Mouse (Mus musculus) thymus, postnatal 10 days (tissue): ENCODE measurements around the gene Vgll4.

Experiments used
- DNase-seq, 2 experiments: peaks; one replicate each; pipeline ENCODE4 v3.0.0; 2021; ENCODE audit warnings: low spot score in 2 of 2

Gene Vgll4

DNA sequence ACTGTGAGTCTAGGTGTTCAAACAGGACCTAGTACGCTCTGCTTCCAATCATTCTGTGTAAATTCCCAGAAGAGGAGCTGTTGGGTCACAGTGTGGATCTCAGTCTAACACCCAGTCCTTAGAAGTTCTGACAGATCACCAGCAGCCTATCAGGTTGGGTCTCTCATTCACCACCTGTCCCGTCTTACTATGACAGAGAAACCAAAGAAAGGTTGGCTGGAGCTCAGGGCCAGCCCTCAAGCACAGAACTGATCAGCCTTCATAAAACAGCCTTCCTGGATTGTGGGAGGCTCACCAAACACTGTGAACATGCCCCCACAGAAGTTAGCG lies 96.0 kb downstream of the Vgll4 start:
- no peak for DNase-seq

DNA sequence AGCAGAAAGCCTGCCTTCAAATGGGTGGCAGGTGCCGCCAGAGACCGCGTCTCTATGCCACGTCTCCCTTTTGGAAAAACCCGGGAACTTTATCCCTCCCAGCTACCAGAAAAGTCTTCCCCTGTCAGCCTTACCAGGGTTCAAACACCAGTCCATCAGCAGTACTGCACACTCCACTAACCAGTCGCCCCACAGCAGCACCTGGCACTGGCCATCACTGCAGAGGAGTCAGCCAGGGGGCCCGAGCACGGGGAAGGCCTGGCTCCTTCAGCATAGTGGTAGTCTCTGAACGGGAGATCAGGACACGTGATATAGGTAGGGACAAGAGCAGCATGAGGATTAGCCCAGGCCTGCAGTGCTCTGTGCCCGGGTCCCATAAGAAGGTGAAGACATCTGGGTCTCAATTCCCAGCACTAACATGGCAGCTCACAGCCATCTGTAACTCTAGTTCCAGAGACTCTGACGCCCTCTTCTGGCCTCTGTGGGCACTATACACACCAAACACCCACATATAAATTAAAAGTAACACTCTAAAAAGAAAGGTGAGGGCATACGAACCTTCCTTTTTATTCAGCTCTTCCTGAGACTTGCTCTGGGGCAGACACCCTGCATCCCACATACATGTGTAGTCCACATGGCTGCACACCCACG lies 98.7 kb downstream of the Vgll4 start:
- DNase-seq: no peak

DNA sequence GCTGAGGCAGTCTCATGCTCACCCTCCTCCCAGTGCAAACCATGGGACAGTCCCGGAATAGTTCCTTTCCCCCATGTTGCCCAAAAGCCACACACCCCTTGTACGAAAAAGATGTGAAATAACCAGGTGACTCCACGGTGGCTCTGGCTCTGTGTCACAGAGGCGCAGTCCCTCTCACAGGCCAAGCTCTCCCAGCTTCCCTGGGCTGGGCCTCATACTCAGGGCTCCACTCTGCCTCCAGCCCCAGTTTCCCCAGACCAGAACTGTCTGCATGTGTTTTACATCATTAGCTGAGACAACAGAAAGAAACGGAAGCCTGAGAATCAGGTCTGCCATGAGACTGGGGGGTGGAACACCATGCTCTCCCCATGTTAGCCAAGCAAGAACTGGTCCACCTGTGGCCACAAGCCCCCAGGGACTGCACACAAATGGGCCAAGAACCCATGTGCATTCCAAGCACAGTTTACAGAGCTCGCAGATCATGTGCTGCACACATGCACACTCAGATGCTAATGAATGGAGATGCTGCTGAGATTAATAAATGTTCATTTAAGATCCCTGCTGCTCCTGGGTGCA lies 100.2 kb downstream of the Vgll4 start:
- DNase-seq: no peak

DNA sequence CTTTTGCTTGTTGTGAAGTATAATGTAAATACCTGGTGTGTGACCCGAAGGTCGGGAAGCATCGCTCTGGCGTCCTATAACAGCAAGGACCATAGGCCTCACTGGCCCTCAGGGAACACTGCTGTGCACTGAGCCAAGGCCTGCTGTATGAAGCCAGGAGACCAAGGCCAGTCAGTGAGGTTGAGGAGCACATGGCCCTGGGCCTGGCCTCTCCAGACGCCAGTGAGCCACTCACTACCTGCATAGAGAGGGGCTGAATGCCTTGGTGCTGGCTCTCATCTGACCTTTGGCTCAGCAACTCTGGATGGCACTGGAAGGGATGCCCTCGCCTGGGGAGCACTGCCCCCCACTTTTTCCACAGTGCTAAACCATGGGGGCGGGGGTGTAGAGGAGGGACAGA lies 101.1 kb downstream of the Vgll4 start:
- DNase-seq: no peak

DNA sequence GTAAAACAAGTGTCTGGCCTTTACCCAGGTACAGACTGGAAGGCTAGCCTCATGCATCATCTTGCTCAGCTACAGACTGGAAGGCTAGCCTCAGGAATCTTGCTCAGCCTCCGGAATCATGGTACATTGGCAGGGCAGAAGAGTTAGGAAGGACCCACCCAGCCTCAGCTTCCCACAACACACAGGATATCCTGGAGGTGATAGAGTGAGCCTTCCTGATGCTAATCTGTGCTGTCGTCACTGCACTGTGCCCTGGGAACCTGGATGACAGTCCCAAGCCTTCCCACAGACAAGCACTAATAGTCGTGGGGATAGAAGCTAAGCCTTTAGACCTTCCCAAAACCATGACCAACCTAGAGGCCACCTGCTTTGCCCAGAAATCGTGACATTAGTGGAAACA lies 103.2 kb downstream of the Vgll4 start:
- DNase-seq: no peak

DNA sequence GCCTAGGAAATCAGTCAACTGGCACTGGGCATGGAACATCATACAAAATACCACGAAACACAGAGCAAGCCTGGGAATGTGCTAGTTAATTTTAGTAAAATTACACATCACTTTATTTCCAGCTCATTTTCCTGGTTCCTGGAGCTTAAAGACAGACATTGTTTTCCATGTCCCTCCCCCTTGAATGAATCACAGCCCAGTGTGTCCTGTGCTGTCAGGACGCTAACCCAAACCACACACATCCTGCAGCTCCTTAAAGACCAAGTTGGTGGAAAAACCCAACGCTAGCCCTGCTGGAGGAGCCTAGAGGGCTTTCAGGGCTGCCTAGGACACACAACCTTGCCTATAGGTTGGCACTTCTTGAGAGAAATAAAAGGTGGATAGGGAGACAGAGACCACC lies 103.7 kb downstream of the Vgll4 start:
- no peak for DNase-seq

DNA sequence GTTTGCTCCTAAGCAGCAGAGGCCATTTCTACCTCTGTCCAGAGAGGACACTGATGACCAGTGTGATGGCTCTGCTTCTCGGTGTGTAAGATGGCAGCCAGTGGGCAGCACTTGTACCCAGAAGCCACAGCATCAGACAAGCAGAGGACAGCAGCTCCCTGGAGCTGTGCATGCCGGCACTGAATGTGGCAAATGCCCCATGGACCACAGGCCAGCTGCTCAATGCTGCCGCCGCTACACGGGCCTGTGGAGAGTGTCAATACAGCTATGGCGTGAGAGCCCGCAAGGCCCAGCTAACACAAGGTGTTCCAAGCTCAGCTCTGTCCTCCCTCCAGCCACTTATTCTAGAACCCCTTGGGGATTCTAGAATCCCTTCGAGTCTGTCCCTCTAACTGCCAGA lies 105.4 kb downstream of the Vgll4 start:
- no peak for DNase-seq

DNA sequence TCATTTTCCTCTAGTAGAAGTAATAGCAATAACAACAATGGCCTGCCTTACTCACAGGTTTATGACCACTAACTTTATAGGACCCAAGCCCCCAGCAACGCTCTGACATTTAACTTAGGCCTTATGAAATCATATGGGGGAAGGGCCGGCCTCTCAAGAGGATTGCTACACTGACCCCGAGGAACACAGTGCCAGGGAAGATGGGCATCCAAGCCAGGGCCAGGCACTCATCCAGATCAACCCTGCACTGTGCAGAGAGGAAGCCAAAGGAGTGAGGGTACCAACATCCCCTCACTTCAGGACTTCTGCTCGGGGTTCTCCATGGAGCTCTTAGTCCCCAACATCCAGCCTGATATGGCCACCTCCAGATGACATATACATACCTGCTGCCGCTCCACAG lies 106.3 kb downstream of the Vgll4 start:
- no peak for DNase-seq

DNA sequence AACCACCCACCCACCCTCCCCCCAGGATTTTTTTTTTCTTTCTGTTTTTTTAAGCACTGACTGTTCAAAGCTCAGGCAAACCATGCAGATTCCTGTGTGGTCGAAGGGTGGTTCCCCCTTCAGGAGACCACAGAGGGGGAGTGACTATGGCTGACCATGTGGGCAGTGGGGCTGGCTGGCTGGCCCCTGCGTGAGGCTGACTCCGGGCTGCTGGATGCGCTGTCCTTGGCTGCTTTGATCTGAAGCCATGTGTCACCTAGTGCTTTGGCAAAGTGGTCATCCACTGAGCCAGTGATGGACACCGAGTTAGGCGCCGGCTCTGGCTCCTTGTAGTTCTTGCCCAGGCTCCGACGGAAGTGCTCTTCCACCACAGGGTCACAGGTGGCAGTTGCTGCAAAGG lies 107.7 kb downstream of the Vgll4 start:
- no peak for DNase-seq

DNA sequence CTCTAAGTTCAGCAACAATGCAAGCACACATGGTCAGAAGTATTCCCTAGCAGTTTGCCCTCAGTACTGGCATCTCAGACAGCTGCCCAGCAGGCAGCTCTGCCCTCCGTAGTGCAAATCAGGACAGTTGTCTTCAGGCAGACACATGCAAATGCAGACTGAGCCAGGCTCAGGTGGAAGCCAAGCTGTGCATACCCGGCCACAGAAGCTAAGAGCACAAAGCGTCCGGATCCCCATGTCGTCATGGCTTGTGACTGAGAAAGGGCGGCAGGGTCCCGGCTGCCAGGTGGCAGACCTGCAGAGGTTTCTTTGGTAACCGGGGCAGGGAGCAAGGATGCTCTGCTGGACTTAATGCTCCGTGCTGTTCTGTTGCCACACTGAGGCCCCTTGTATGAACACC lies 108.2 kb downstream of the Vgll4 start:
- no peak for DNase-seq

DNA sequence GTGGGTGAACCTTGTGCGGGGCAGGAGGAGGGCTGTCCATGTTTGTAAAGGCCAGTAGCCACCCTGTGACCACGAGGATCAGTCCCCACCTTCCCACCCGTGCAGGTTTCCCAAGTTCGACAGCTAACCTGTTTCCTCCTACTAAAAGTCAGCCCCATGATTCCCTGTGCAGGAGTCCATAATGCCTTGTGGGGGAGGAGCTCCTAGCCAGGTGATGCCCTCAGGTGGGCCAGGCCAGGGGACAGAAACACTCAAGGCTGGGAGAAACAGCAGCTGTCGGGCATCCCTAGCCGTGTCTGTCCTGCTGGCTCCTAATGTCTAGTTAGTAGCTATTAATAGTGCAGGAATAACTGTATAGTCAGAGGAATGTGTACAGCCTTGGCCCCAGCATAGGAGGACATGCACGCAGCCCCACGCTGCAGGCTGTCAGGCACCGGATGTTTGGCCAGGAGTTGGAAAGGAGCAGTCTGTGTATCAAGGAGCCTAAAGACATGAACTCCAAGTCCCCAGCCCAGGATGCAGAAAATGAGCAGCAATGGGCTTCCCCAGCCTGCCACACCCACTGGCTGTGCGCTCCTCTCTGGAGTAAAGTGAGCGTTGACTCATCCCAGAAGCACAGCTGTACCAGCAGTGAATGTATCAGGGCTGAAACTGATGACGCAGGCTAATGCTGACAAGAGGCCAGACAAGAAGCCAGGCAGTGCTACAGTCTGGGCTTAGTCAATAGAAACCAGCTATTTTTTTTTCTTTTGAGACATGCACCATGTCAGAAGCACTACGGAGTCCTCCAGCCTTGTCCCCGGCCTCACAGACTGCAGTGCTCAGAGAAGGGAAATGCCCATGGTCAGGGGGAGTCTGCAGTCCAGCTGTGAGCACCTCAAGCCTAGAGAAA lies 108.9 kb downstream of the Vgll4 start:
- no peak for DNase-seq

DNA sequence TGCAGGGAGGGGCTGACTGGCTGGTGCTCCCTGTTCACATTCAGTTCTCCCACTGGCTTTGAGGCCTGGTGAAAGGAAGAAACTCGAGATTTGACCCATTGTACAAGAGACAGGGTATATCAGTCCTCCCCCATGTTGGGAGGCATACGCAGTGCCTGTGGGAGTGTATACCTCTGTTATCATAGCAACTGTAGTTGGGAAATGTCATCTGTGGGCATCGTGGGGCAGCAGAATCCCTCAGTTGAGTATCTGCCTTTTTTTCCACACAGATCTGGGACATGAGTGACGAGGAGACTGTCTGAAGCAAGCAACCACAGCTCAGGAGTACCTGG lies 111.1 kb downstream of the Vgll4 start:
- DNase-seq: no peak

DNA sequence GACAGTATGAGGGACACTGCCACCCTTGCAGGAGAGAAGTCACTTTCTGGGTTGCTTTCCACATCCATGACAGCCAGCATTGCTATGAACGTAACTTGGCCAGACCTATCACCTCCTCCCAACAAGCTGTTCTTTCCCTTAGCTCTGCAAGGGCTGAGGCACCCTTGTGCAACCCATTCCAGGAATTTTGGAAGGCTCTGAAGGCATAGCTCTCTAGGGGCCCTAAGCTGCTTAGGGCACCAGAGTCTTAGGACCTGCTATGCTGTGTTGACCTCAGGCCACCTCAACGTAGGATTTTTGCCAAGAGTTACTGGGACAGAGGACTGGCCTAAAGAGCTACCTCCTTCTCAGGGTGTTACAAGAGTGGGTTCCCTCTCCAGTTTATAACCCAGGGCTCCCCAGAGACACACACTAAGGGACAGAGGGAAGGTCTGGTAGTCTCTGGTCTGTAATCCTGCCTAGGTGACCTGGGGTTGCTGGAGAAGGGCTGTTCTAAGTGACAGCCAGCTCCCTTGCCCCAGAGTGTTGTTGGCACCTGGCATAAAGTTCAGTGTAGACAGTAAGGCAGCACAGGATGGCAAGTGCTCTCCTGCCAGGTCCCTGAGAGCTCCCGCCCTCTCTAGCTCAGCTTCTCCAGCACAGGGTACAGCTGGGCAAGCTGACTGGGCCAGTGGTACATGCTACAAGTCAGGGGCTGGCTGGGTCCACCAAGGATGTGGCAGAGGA lies 111.6 kb downstream of the Vgll4 start:
- DNase-seq: no peak

DNA sequence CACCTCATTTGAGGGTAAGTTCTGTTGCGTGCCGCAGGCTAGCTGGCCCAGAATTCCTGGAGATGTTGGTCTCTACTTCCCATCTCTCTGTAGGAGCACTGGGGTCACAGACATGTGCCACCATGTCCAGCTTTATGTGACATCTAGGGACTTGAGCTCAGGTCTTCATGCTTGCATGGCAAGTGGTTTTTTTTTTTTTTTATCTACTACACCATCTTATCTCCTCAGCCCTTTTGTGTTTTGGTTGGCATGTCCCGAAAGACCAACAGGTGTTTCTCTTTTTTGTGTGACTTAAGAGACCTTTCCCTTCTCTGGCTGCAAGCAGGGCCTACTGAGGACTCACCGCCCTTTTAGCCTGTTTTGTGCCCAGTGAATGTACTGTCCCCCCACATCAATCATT lies 113.3 kb downstream of the Vgll4 start:
- DNase-seq: no peak

DNA sequence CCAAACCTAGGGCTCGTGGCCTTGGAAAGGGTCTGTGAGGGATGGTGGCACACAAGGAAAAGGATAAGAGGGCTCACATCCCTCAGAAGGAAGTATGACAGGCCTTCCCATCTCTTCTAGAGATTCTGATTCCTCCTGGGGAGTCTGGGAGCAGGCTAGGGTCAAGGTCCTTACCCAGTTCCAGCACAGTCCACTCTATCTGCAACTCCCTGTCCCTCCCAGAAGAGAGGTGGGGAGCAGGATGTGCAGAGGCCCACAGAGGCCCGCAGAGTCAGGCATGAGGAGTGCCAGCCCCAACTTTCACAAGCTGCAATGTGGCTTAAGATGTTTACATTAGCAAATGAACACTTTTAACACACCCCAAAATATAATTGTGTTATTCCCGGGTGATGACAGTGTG lies 114.2 kb downstream of the Vgll4 start:
- DNase-seq: no peak

DNA sequence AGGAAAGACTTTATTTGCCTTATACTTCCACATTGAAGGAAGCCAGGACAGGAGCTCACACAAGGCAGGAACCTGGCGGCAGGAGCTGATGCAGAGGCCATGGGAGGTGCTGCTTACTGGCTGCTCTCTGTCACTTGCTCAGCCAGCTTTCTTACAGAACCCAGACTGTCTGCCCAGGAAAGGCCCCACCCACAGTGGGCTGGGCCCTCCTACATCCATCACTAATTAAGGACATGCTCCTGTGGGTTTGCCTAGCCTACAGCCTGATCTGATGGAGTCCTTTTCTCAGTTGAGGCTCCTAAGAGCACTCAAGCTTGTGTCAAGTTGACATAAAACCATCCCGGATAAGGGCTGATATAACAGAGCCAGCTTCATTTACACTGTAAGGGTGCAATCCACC lies 115.4 kb downstream of the Vgll4 start:
- DNase-seq: no peak

DNA sequence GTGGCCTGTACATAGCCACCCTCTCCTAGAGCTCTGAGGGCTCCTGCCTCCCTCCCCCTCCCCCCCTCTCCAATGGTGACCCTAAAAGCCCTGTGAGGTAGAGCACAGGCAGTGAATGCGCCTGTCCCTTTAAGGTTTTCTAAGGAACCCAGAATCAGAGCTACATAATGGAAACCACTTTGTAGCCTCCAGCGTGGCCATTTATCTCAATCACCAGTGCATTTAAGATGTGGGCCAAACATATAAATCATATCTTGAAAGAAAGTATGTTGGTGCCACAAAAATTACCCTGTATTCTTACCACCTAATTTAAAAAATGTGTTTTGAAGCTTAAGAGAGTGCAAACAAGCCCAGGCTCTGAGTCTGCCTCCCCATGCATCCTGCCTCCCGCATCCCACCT lies 117.1 kb downstream of the Vgll4 start:
- DNase-seq: no peak

DNA sequence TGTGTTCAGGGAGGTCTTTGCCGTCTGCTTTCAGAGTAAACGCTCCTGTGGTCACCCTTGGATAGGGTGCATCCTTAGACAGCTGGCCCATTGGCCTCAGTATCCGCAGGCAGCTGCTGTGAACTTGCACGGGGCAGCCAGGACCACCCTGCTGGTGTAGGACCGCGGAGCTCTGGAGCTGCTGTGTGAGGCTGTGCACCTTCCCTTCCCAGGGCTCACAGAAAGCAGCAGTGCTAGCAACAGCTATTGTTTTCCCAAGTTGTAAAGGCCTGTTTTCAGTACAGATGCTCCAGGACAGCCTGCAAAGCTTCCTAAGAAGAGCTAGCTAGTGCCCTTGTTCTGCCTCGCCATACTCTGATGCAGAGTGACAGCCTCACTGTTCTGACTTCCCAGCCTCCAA lies 118.1 kb downstream of the Vgll4 start:
- no peak for DNase-seq

DNA sequence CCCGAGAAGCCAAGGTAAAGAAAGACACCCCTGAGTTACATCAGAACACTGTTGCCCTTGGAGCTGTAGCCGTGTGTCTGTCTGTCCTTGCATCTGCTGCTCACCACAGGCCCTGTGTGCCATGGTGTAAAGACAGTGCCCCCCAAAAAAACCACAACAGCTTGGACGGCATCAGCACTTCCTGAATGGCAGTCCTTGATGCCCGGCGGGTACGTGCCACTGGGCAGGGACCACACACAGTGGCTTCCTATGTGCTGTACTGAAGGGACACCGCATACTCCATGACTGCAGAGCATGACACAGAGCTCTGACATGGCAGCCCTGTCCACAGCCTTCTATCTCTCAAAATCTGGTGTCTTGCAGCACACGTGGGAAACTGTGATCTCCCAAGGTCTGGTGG lies 120.0 kb downstream of the Vgll4 start:
- no peak for DNase-seq

DNA sequence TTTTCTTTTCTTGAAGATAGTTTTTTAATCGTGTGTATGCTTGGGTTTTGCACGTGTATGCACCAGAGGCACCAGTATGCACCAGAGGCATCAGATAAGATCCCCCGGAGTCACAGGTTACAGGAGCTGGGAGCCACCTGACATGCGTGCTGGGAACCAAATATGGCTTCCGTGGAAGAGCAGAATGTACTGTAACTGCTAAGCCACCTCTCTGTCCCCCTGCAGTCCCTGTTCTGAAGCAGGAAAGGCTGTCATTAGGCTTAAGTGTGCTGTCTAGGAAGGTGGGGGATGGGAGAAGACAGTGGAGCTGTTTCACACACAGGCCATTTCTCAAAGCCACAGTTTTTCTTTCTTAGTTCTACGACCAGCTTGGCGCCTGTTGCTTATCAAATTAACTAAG lies 121.0 kb downstream of the Vgll4 start:
- no peak for DNase-seq

DNA sequence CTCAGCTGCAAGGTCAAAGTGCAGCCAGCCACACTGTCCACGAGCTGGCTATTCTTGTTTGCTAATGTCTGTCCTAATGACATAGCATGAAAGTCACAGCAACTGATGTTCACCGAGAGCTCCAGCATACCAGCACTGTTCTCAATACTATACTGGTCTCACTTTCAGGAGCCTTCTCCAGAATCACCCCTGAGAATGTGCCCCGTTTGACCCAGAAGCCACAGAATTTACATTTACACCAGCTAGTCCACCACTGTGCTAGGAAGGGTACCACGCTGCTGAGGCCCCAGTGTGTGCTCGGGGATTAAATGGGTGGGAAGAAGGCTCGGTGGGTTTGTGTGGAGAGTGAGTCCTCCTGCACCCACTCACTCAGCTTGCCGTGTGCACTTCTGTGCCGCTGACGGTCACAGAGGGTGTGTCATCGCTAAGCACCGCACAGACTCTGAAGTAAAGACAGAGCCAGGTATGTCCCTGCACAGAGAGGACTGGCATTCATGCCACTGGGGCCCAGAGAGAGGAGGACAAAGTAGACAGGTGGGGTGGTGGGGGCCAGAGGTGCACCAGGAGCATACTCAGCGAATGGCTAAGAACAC lies 122.1 kb downstream of the Vgll4 start:
- DNase-seq: no peak

DNA sequence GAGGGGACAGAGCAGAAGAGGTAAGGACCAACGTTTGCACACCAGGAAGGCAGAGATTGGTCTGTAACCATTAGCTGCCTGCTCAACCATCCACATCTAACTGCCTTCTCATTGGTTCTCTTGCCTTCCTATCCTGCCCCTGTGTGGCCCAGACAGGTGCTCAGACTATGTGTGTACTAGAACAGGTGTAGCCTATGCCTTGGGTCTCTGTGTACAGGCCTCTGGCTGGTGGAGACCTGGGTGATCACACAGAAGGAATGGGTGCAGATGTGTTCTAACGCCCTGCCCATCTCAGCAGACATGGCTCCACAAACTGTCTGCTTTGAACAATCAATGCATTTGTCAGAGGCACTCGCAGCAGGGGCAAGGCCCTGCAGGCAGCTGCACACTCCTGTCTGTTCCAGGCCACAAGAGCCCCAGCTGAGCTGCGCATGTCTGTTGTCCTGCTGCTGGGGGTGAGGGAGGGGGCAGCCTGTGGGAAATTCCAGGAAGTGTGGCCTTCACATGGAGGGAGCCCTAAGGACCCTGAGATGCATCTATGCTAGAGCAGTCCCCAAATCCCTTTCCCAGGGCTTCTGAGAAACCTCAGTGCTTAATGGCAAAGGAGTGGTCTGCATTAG lies 123.5 kb downstream of the Vgll4 start:
- no peak for DNase-seq
